Comparison of ENCODE assay signal across 8 mouse cellular contexts in the genomic region with DNA sequence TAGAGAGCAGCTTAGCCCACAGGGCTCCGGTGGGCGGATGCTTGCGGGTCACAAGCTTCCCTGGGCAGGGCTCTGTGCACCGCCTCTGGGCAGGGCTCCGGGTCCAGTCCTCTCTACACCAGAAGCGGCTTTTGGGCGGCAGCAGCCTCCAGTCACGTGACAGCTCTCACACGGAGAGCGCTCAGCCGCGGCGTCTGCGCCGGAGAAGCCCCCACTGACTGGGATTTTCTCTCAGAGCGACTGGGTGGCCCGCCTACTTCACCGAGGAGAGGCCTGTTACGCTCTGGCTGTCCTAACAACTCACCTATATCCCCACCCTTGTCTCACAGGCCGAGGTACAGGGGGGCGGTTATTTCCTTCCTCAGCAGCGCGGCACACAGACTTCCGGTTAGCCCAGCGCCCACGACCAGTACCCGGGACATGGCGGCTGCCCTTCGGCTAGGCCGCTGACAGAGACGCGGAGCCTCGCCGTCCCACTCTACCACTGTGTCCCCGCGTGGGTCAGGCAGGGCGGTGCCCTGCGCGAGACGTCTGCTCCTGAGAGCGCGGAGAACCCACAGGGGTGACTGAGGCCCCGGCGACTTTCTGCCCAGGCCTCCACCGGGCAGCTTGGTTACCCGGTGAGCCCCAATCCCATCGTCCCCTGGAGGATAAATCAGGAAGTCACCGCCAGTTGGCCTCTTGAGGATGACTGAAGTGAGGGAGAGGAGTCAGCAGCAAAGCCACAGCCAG. TPM values are rescaled to one million over a fixed set of nuclear protein-coding genes. Genes with fewer than 3 reads are reported as not detected.
DNase-seq lines count a peak whose midpoint lies in the region; ATAC-seq and TF ChIP-seq lines count a peak whose summit lies in the region.

Gene Rnls (minus strand): TSS at position 645 of the 732 bp plus-strand sequence.

- no peaks in the 10 kb centered on the region for H3K27me3 ChIP-seq in hindbrain, postnatal 0 days (ENCODE audit: insufficient read depth, low read length)

- H3K27ac ChIP-seq in hindbrain, postnatal 0 days: peak within 1 kb of the TSS; percentile 90

- no peaks in the 10 kb centered on the region; the same call in 1 of the 2 replicates for H3K9me3 ChIP-seq in hindbrain, postnatal 0 days (ENCODE audit: low read length)

- H3K9ac ChIP-seq in hindbrain, postnatal 0 days (replicated peaks; ENCODE audit: low read length): peak within 1 kb of the TSS; percentile 74

- WGBS in hindbrain, postnatal 0 days: 2% methylated on average over 48 of the region's 48 CpGs

- H3K4me1 ChIP-seq in hindbrain, postnatal 0 days (ENCODE audit: insufficient read depth, low read length): no peaks in the 10 kb centered on the region

- H3K4me3 ChIP-seq in hindbrain, postnatal 0 days (ENCODE audit: low read length): peak within 1 kb of the TSS; percentile 48

- ATAC-seq in hindbrain, postnatal 0 days: peak; percentile 99

- peak; percentile 42 for TF ChIP-seq CTCF in hindbrain, postnatal 0 days (IDR thresholded peaks at IDR 0.05; ENCODE audit: low read depth)

- H3K4me2 ChIP-seq in hindbrain, postnatal 0 days (ENCODE audit: low read depth, low read length): peak within 1 kb of the TSS; percentile 60

- DNase-seq in adrenal gland, adult (ENCODE audit: inconsistent age in 2 of 2, low spot score in 1 of 2): peak; percentile 91 to 95
- peak; percentile 91 for DNase-seq in embryo, embryonic 10 days (ENCODE audit: low spot score)
- peak; percentile 77 to 81 for DNase-seq in gastrocnemius, adult 8-10 months (ENCODE audit: low spot score in 2 of 2)
- DNase-seq in hindbrain, postnatal 0 days (ENCODE audit: low spot score): peak; percentile 92
- DNase-seq in left cerebral cortex, adult 18-20 months (ENCODE audit: low spot score in 2 of 2): peak; percentile 74 to 83
- peak; percentile 88 to 93 for DNase-seq in lung, postnatal 4 days
- peak; percentile 93 for DNase-seq in retina, postnatal 1 day
- DNase-seq in thymus, postnatal 4 days: peak; percentile 70

- no peaks in the 10 kb centered on the region for H3K36me3 ChIP-seq in hindbrain, postnatal 0 days (ENCODE audit: insufficient read depth, low read length)

RNA-seq across cellular contexts. Expression of gene Rnls, which starts in this region (rescaled TPM):
- total RNA-seq in gastrocnemius, adult 8-10 months (2022): 10 to 100 TPM in 2 of 4 experiments, 1 to 10 TPM in 2; 9.5 to 10.9 (median 10.3) TPM
- total RNA-seq in hindbrain, postnatal 0 days (2014; rRNA removed): 0.43 and 3.3 TPM in 2 replicates
- polyA plus RNA-seq in hindbrain, postnatal 0 days (2015; fragmentation: Nextera tagmentation; extraction: Ambion mirVana): 9.8 and 12.3 TPM in 2 replicates
- 1 to 10 TPM; 1.1 to 1.9 TPM for total RNA-seq in left cerebral cortex, adult 18-20 months (2021)

Comparison
In these comparisons a context has a peak if more than half of its experiments do, and no peak if none do; other contexts are left out.
1. Peak in every context shown above with its lines: DNase-seq, ATAC-seq, H3K4me3 ChIP-seq and H3K27ac ChIP-seq.